Mouse (Mus musculus) ES-E14 (cell line): ENCODE data around the gene Bend5.

ENCODE experiments used
- HCFC1 ChIP-seq: IDR thresholded peaks from 2 replicates; pipeline ENCODE4 v1.6.1; 2012; ENCODE audit warnings: low read length, inconsistent platforms, borderline replicate concordance; ENCODE audit not compliant: insufficient read depth
- ZC3H11A ChIP-seq: IDR thresholded peaks from 2 replicates; pipeline ENCODE4 v1.6.1; 2012; ENCODE audit warnings: low read depth, mild to moderate bottlenecking, inconsistent platforms, low read length, borderline replicate concordance

DNA sequence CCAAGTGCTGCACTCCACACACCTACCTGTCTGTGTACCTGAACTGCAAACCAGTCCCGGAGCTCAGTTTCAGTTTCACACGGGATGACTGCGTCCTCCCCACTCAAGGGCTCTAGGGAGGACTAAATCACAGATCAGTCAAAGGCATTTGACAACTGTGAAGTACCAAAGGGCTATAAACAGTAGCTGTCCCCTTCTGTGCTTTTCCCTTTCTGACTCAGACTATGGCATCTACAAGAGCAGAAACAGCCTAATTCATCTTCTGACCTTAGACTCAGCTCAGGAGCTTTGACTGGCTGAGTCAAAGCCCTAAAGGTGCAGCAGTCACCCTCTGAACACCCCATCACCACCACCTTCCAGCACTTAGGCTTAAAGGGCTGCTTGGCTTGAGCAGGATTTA, 56.9 kb downstream of the Bend5 start:
- no peak for TF ChIP-seq HCFC1
- no peak for TF ChIP-seq ZC3H11A
